Mouse (Mus musculus): ENCODE data around the gene Tnp1.
A peak's percentile ranks its signal among the peaks of the same experiment; 100 is the strongest.

The Tnp1 gene

GRCm38 (mm10) chr1:73015731-73016130 is at the start of gene Tnp1:
Gene Tnp1, minus strand, starts transcription at chr1:73015909.
- DNase-seq (ENCODE audit: low spot score), result no peak

DNA sequence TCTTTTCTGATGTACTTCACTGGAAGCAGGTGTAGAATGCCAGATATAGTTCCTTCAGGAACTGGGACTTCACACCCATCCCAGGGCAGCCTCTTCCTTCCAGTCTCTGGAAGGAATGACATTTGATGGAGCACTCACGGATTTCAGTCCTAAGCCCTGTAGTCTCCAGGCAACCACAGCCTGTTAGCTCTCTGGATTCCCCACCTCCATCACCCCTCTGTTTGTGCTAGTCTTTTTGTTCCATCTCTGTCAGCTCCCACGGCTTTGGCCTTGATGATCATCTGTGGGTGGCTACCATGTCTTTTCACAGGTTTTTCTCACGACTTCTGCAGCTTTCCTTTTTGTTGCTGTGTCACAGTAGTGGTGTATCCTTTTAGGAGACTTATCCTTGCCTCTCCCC is 48.6 kb upstream of the Tnp1 start:
- peak; percentile 6 for DNase-seq (ENCODE audit: low spot score)

DNA sequence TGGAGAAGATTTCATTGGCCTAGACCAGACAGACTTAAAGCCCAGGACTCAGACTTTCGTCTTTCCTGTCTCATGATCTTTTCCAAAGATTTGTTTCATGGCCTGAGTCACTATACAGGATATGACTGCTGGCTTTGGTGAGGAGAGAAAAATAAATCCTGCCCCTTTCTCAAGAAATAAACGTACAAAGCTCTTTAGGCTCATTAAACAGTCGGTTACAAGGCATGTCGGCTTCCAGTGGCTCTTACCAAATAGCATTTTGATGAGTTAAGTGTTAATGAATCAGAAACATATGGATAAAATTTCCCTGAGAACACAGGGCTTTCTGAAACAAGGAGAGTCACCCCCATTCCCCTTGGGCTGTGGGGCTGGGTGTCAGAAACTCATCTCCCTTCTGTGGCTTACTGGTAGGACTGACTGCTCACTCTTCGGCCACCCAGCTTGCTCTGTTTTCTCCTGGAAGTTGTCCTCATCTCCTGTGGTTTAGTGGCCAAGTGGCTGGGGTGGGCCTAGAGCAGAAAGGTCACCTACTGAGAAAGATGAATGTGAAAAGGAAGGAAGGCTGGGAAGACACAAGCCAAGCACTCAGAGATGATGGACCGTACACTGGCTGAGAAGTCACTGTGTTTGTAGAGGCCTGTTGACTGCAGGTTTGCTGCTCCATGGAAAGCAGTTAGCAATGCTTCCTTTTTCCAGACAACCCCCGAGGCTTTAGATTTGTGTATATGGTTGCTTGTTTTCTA is 46.0 kb upstream of the Tnp1 start:
- DNase-seq (ENCODE audit: low spot score), result no peak

GRCm38 (mm10) chr1:73060271-73060670 is 44.6 kb upstream of the Tnp1 start:
- no peak for DNase-seq (ENCODE audit: low spot score)

DNA sequence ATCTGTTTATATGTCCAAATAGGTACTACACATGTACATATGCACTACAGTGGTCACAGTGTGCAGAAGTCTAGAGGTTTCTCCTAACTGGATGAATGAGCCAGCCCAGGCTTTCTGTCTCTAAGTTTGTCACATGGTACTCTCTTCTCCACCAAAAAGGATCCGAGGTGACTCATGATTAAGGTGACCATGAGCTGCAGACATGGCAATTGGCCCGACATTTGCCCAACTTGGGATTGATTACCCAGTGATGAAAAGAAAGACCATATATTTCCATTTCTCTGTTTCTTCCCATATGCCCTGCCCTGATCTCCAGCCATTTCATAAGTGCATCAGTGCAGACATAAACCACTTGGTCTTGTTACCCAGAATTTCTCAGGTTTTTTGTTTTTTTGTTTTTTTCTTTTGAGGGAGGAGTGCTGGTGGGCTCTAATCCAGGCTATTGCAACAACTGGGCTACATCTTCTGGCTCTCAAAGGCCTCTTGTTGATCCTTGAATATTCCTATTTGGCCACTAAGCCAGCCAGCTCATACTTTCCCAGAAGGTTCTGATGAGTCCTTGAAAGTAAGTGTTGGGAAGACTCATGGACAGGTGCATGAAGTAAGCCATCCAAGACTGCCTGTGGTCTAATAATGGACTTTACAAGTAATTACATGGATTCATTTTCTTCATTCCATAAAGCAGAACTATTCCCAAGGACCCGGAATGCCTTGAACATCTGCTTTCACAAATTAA is 40.7 kb upstream of the Tnp1 start:
- DNase-seq (ENCODE audit: low spot score), result no peak

DNA sequence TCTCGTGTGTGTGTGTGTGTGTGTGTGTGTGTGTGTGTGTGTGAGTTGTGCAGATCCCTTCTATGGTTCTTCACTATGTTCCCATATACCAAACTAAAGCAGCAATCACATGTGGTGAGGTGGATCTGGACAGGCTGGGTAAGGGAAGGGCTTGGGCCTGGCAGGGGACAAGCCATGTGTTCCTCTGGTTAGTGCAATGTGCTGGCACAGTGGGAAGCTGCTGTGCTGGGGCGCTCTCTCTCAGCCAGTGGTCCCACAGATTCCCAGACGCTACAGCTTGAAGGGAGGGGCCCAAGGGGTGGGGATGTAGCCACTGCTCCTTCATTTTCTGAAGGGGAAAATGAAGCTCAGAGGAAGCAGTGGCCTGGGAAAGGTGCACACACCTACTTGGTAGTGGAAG is 40.1 kb upstream of the Tnp1 start:
- no peak for DNase-seq (ENCODE audit: low spot score)

DNA sequence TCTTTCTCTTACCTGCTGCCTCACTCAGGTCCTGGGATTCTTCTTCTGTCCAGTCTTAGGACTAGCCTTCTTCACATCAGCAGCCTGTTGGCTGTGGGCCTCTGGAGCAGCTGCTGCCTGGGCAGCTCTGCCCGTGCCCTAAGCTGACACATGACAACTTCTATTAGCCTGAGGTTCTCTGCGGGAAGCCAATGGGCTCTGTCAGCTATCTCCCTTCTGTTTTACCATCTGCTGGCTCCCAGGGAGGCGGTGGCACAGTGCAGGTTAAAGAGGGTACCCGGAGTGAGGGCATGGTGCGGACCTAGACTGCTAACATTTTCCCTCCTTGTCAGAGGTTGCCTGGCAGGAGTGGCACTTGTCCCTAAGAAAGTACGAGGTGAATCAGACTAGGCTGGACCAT is 39.5 kb upstream of the Tnp1 start:
- DNase-seq (ENCODE audit: low spot score), result no peak

- no peak for DNase-seq (ENCODE audit: low spot score)
Measured at GRCm38 (mm10) chr1:73053545-73054326, 38.0 kb upstream of the Tnp1 start.

DNA sequence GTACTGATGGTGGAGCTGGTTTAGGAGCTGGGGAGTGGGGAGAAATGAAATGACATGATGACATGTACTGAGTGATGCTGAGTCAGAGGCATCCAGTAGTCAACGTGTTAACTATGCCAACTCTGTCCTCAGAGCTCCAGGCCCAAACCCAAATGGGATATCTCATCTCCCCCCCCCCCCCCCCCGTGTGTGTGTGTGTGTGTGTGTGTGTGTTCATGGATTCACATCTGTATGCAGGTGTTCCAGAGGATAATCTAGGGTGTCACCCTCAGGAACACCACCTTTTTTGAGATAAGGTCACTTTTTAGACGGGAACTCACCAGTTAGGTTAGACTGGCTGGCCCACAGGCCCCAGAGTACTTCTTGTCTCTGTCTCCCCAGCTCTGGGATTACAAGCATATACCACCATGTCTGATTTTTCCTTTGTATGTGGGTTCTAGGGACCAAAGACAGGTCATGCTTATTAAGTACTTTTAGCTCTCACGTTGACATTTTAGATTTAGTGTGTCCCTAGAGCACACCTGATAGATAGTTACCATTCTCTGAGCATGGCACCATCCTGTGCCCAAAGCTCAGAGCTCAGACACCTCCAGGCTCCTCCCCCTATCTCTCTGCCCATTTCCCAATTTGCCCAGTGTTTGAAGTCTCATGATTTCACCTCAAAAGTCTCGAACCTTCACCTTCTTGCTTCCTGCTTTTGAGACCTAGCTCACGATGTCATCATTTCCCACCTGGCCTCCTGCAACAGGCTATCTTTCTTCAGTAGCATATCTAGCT is 31.4 kb upstream of the Tnp1 start:
- no peak for DNase-seq (ENCODE audit: low spot score)

GRCm38 (mm10) chr1:73045948-73046685 is 30.4 kb upstream of the Tnp1 start:
- no peak for DNase-seq (ENCODE audit: low spot score)

- DNase-seq (ENCODE audit: low spot score), result no peak
Measured at GRCm38 (mm10) chr1:73043671-73044070, 28.0 kb upstream of the Tnp1 start.

DNA sequence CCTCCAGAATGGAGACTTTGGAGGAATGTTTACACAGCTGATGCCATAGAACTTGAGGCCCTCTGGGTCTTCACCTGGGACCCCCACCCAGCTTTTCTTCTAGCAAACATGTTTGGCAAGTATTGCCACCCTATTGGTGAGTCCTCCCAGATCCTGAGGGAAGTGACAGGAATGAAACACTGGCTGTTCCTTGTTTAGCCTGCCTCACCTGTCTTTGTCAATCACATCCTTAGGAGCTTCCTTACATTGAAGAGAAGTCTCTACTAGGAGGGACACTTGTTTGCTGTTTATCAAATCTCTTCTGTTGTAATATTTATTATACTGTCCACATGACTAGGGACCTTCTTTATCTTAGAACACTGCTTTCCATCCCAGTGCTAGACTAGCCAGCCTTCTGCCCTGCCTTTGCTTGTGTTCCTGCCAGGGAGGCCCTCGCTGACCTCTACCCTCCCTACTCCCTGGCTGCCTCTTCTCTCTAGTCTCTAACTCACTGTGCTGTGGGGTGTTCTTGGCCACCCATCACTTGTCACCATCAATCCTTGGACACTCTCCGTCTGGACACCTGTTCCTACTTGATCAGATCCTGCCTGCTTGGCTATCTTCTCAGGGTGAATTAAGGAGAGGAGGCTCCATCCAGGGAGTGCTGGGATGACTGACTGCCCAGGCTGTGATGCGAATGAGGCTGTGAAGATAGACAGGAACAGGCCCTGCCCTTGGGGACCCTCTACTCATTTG is 25.1 kb upstream of the Tnp1 start:
- no peak for DNase-seq (ENCODE audit: low spot score)

- no peak for DNase-seq (ENCODE audit: low spot score)
Measured at GRCm38 (mm10) chr1:73038532-73038931, 22.8 kb upstream of the Tnp1 start.

- DNase-seq (ENCODE audit: low spot score), result no peak
Measured at GRCm38 (mm10) chr1:73036536-73036935, 20.8 kb upstream of the Tnp1 start.

- no peak for DNase-seq (ENCODE audit: low spot score)
Measured at GRCm38 (mm10) chr1:73035726-73036125, 20.0 kb upstream of the Tnp1 start.

- no peak for DNase-seq (ENCODE audit: low spot score)
Measured at GRCm38 (mm10) chr1:73032491-73032890, 16.8 kb upstream of the Tnp1 start.

DNA sequence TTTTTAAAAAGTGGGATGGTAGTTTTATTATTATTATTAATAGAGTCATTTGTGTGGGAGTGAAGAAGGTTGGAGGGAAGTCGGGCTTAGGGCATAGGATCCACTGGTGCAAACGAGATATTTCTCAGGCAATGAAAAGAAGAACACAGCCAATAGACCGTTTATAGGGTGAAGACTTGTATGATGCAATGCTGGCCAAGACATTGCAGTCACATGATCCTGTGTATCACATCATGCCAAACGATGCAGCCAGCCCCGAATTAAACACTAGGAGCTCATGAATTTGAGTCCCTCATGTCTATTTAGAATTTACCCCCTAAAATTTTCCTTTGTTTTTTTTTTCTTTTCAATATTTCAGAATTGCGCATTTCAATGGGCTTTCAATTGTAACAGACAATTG is 13.0 kb upstream of the Tnp1 start:
- DNase-seq (ENCODE audit: low spot score), result no peak

DNA sequence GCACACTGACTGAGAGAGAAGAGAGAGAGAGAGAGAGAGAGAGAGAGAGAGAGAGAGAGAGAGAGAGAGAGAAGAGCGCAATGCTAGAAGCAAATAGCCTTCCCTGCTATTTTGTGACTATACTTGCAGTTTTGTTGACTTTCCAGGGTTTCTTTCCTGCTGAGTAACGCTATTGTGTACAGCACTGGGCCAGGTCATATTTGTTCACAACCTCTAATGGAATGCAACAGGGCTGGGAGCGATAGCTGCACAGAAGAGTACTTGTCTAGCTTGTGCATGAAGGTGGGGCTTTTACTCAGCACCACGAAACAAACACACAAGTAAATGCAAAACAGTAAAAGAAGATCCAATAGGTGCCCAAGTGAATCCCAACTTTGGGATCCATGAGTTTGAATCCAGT is 11.7 kb upstream of the Tnp1 start:
- DNase-seq (ENCODE audit: low spot score), result no peak

DNA sequence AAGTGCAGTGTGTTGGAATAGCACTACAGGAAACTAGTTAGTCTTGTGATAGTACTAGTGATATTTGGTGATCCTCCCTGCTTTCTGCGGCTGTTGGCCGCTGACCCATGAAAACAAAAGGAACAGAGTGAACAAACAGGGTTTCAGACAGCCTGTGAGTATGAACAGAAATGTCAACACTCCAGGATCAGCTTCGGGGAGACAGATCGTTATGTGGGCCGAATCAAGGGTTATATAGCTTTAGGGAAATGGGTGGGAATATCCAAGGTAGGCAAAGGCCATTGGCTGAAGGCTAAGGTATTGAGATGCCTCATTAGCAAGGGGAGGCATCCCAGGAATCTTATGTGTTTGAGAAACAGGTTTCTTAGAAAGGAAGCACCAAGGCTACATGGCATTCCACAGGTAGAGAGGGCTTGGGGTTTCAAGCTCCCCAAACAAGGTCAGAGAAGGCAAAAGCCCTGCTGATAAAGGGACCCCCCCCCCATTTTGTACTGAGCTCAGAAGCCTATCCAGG is 11.1 kb upstream of the Tnp1 start:
- no peak for DNase-seq (ENCODE audit: low spot score)

DNA sequence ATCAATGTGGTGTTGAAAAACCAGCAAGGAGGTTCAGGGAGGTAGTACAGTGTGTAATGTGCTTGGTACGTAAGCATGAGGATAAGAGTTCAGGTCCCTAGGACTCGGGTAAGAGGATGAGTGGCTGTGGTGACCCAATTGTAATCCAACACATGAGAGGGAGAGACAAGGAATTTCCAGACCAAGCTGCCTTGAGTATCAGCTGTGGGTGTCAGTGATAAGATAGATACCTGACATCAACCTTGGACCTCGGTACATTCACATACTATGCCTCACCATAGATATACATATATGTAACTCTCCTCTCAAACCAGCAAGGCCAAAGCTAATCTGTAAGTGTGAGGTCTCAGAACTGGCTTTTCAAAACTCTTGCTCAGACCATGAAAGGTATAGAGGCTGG is 10.4 kb upstream of the Tnp1 start:
- DNase-seq (ENCODE audit: low spot score), result no peak

DNA sequence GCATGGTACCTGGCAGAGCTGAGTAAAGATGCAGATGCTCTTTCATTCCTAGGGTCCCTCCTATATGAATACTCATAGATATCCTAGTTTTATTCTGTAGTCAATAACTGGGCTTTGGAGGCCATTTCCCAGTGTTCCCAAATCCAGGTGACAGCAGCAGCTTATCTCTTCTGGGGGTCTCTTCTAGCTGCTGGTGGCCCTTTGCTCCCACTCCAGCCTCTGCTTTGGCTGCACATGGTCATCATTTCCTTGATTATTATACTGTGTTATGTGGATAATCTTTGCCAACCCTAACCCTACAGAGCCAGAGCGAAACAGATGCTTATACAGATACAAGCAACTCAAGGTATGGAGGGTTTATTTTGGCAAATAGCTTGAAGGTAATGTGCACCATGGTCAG is 8.9 kb downstream of the Tnp1 start:
- no peak for DNase-seq (ENCODE audit: low spot score)
